Mouse (Mus musculus): Measurements from ENCODE around the gene Kcnq1. TPM values are rescaled to one million over a fixed set of nuclear protein-coding genes. Genes with fewer than 3 reads are reported as not detected.

Kcnq1 gene
- polyA plus RNA-seq, 1 experiment: 0.01 TPM

DNA sequence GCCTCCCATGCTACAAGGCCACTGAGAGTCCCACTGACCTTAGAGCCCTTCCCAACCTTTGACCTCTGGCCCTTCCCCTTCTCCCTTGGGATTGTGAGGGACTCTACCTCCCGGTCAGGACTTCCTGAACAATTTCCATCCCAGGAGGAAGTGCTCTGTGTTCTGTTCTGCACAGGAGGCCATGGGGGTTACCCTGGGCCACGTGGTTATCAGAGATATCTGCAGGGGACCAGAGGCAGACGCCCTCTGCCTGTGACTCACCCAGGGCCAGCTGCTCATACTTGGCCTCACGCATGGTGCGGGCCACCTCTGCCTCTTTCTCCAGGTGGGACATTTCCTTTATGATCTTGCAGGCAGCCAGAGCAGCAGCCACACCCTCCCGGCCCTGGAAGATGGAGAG, 24.1 kb upstream of the Kcnq1 start:
- Histone ChIP-seq H3K4me1 (ENCODE audit: control insufficient read depth) (peaks cover 6% of the 10 kb centered on the region; the same call in 1 of the 2 replicates), H3K9me3 (ENCODE audit: control insufficient read depth, low read length) (no peaks in the 10 kb centered on the region), H3K36me3 (ENCODE audit: control insufficient read depth) (no peaks in the 10 kb centered on the region), H3K27me3 (ENCODE audit: control insufficient read depth) (no peaks in the 10 kb centered on the region; the same call in 1 of the 2 replicates), H3K4me3 (replicated peaks) (no peak overlapping the region)
- no peak for TF ChIP-seq GATA1 (IDR thresholded peaks at IDR 0.05; ENCODE audit: low read length)
- TF ChIP-seq TAL1 (IDR thresholded peaks at IDR 0.05; ENCODE audit: low read length): no peak

GRCm38 (mm10) chr7:143083708-143084107, 22.5 kb upstream of the Kcnq1 start:
- no peaks in the 10 kb centered on the region for H3K36me3 ChIP-seq (ENCODE audit: control insufficient read depth)
- no peak for TF ChIP-seq GATA1 (IDR thresholded peaks at IDR 0.05; ENCODE audit: low read length)
- H3K9me3 ChIP-seq (ENCODE audit: control insufficient read depth, low read length): no peaks in the 10 kb centered on the region
- H3K4me1 ChIP-seq (ENCODE audit: control insufficient read depth): peaks cover 6% of the 10 kb centered on the region; the same call in 1 of the 2 replicates
- H3K4me3 ChIP-seq (replicated peaks): no peak overlapping the region
- H3K27me3 ChIP-seq (ENCODE audit: control insufficient read depth): no peaks in the 10 kb centered on the region; the same call in 1 of the 2 replicates

GRCm38 (mm10) chr7:143086366-143086765, 19.8 kb upstream of the Kcnq1 start:
- Histone ChIP-seq H3K36me3 (ENCODE audit: control insufficient read depth) (no peaks in the 10 kb centered on the region), H3K27me3 (ENCODE audit: control insufficient read depth) (no peaks in the 10 kb centered on the region; the same call in 1 of the 2 replicates), H3K4me3 (replicated peaks) (no peak overlapping the region), H3K4me1 (ENCODE audit: control insufficient read depth) (peaks cover 6% of the 10 kb centered on the region; the same call in 1 of the 2 replicates), H3K9me3 (ENCODE audit: control insufficient read depth, low read length) (no peaks in the 10 kb centered on the region)
- TF ChIP-seq GATA1 (IDR thresholded peaks at IDR 0.05; ENCODE audit: low read length) (no peak), TAL1 (IDR thresholded peaks at IDR 0.05; ENCODE audit: low read length) (no peak)

- no peaks in the 10 kb centered on the region for H3K9me3 ChIP-seq (ENCODE audit: control insufficient read depth, low read length)
- TF ChIP-seq GATA1 (IDR thresholded peaks at IDR 0.05; ENCODE audit: low read length): no peak
- no peak for TF ChIP-seq TAL1 (IDR thresholded peaks at IDR 0.05; ENCODE audit: low read length)
- H3K27me3 ChIP-seq (ENCODE audit: control insufficient read depth): no peaks in the 10 kb centered on the region; the same call in 1 of the 2 replicates
- H3K4me1 ChIP-seq (ENCODE audit: control insufficient read depth): peaks cover 3% of the 10 kb centered on the region; the same call in 1 of the 2 replicates
- H3K36me3 ChIP-seq (ENCODE audit: control insufficient read depth): no peaks in the 10 kb centered on the region
- H3K4me3 ChIP-seq (replicated peaks): no peak overlapping the region
Observed at GRCm38 (mm10) chr7:143087070-143087579, 19.0 kb upstream of the Kcnq1 start.

- H3K36me3 ChIP-seq (ENCODE audit: control insufficient read depth): no peaks in the 10 kb centered on the region
- peaks cover 2% of the 10 kb centered on the region; the same call in 1 of the 2 replicates for H3K27me3 ChIP-seq (ENCODE audit: control insufficient read depth)
- H3K4me1 ChIP-seq (ENCODE audit: control insufficient read depth): peaks cover 2% of the 10 kb centered on the region; the same call in 1 of the 2 replicates
- no peaks in the 10 kb centered on the region for H3K9me3 ChIP-seq (ENCODE audit: control insufficient read depth, low read length)
- H3K4me3 ChIP-seq (replicated peaks): no peak overlapping the region
- TF ChIP-seq TAL1 (IDR thresholded peaks at IDR 0.05; ENCODE audit: low read length): no peak
- TF ChIP-seq GATA1 (IDR thresholded peaks at IDR 0.05; ENCODE audit: low read length): no peak
Observed at GRCm38 (mm10) chr7:143093847-143094246, 12.3 kb upstream of the Kcnq1 start.

- H3K9me3 ChIP-seq (ENCODE audit: control insufficient read depth, low read length): no peaks in the 10 kb centered on the region
- H3K4me3 ChIP-seq (replicated peaks): no peak within 1 kb of the TSS
- H3K36me3 ChIP-seq (ENCODE audit: control insufficient read depth): no peaks in the 10 kb centered on the region
- no peak for TF ChIP-seq TAL1 (IDR thresholded peaks at IDR 0.05; ENCODE audit: low read length)
- TF ChIP-seq GATA1 (IDR thresholded peaks at IDR 0.05; ENCODE audit: low read length): no peak
- peaks cover 2% of the 10 kb centered on the region; the same call in 1 of the 2 replicates for H3K4me1 ChIP-seq (ENCODE audit: control insufficient read depth)
- H3K27me3 ChIP-seq (ENCODE audit: control insufficient read depth): peaks cover 2% of the 10 kb centered on the region; the same call in 1 of the 2 replicates
Observed at GRCm38 (mm10) chr7:143094592-143095553, 11.3 kb upstream of the Kcnq1 start, which contains the start of gene Trpm5. Gene Trpm5, minus strand, starts transcription at chr7:143094642.

DNA sequence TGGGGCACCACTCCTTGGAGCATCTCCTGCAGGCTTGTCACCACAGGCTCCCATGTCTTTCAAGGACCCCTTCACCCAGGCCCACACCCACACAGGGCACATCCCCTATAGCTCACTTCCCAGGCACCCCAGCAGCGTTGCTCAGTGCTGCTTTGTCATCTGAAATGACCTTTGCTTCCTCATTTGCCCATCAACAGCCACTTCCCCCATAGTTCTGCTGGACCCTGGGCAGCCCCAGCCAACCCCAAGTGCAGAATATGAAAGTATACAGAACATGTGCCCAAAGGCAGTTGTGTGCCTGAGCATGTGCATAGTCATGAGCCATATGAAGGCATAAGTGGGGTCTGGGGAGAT, 10.6 kb upstream of the Kcnq1 start:
- H3K27me3 ChIP-seq (ENCODE audit: control insufficient read depth): peaks cover 5% of the 10 kb centered on the region; the same call in 1 of the 2 replicates
- H3K4me3 ChIP-seq (replicated peaks): no peak overlapping the region
- peaks cover 2% of the 10 kb centered on the region; the same call in 1 of the 2 replicates for H3K4me1 ChIP-seq (ENCODE audit: control insufficient read depth)
- TF ChIP-seq GATA1 (IDR thresholded peaks at IDR 0.05; ENCODE audit: low read length) (no peak), TAL1 (IDR thresholded peaks at IDR 0.05; ENCODE audit: low read length) (no peak)
- no peaks in the 10 kb centered on the region for H3K36me3 ChIP-seq (ENCODE audit: control insufficient read depth)
- H3K9me3 ChIP-seq (ENCODE audit: control insufficient read depth, low read length): no peaks in the 10 kb centered on the region

GRCm38 (mm10) chr7:143100759-143101158, 5.4 kb upstream of the Kcnq1 start:
- Histone ChIP-seq H3K27me3 (ENCODE audit: control insufficient read depth) (peaks cover 21% of the 10 kb centered on the region), H3K9me3 (ENCODE audit: control insufficient read depth, low read length) (no peaks in the 10 kb centered on the region), H3K4me1 (ENCODE audit: control insufficient read depth) (no peaks in the 10 kb centered on the region), H3K36me3 (ENCODE audit: control insufficient read depth) (no peaks in the 10 kb centered on the region), H3K4me3 (replicated peaks) (no peak overlapping the region)
- TF ChIP-seq GATA1 (IDR thresholded peaks at IDR 0.05; ENCODE audit: low read length) (no peak), TAL1 (IDR thresholded peaks at IDR 0.05; ENCODE audit: low read length) (no peak)
